Mouse (Mus musculus) layer of hippocampus, adult 9-10 months (tissue): Measurements from ENCODE around the gene Shisa8.
A peak's percentile ranks its signal among the peaks of the same experiment; 100 is the strongest.
"Not testable (repeated sequence)": the region's sequence is repeated elsewhere in the genome, so short reads cannot be mapped to it uniquely, and the experiment has no call there.

Experiments
- DNase-seq: peaks from one replicate; pipeline ENCODE4 v3.0.0; 2022; ENCODE audit warnings: low spot score

Gene Shisa8

DNA sequence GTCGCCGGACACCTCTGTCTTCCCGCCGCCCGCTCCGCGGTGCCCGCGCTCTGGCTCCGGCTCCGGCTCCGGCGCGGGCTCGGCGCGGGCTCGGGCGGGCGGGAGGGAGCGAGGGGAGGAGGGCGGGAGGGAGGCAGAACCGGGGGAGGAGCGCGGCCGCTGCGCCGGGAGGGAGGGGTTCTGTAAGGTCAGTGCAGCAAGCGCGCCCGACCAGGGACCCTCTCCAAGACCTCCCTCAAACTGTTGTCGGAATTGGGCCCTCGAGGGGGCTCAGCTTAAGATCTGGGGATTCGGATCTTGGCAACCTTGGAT is at the start of gene Shisa8:
Gene Shisa8, minus strand, starts transcription at position 64 of the 312 bp plus-strand sequence.
- no peak for DNase-seq

DNA sequence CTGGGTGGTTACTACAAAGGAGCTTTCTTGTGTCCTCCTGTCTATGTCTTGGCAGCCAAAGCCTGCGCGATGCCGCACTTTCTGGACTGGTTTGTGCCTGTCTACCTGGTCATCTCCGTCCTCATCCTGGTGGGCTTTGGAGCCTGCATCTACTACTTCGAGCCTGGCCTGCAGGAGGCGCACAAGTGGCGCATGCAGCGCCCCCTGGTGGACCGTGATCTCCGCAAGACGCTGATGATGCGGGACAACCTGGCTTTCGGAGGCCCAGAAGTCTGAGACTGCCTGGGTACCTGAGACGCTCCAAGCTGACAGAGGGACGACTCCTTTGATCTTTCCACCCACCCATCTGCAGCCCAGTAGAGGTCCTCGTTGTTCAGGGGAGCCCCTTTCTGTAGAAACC is 46.9 kb upstream of the Shisa8 start:
- no peak for DNase-seq

DNA sequence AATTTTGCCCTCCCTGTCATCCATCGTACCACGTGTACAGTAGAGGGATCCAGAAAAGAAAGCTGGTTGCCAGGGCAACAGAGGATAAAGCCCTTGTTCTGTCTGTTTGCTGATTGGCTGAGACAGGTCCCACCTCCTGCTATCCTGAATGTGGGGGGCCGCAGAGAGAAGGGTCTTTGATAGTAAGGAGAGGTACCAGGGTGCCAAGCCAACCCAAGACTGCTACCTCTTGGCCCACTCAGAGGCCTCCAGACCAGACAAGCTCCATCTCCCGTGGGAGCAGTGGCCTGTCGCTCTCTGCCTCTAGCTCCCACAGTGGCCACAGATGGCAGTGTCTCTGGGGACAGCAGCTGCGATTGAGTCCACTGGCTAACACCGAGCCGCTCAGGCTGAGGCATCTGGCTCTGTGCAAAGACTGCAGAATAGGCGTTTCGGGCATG is 43.3 kb upstream of the Shisa8 start:
- DNase-seq = peak; percentile 86

DNA sequence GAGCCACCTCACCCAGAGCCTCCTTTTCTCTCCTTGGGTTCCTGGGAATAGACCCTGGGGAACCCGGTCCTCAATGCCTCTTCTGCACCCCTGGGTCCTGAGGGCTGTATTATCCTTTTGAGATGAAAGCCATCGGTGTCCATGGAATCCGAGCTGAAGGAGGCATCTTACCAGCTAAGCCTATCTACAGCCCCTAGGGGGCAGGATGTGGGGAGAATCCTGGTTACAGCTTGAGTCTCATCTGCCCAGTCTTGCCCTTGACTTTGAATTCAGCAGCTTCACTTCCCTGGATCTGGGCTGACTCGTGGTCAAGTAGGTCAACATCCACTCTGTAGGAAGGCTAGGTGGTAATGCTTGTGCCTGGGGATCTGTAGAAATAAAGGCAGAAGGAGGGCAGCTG is 42.6 kb upstream of the Shisa8 start:
- no peak for DNase-seq

DNA sequence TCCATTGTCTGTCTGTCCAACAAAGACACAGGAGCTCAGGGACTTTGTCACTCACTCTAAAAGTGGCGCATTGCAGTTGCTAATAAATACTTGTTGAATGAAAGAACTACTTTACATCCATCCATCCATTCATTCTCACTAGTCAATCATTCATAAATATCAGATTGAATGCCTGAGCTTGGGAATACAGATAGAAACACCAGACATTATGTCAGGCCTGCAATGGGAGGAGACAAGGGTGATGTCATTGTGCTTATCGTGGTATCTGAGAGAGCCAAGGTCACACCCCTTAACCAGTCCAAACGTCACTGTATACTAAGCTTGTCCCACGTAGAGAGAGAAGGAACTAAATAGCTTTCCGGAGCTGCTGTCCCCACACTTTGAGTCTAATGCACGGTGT is 39.5 kb upstream of the Shisa8 start, which contains the start of gene 1500009C09Rik:
Gene 1500009C09Rik, plus strand, starts transcription at position 301 of the 400 bp plus-strand sequence.
- DNase-seq = no peak

DNA sequence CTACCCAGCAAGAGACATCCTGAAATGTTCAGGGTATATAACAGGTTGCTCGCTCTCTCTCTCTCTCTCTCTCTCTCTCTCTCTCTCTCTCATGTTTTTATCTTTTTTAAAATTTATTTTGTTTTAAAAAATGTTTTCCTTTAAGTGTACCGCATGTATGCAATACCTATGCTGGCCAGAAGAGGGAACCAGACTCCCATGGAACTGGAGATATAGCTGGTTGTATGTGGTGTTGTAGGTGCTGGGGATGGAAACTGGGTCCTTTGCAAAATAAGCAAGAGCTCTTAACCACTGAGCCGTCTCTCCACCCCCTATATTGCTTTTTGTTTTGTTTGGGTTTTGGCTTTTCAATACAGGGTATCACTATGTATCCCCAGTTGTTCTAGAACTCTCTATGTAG is 39.0 kb upstream of the Shisa8 start:
- no peak for DNase-seq

DNA sequence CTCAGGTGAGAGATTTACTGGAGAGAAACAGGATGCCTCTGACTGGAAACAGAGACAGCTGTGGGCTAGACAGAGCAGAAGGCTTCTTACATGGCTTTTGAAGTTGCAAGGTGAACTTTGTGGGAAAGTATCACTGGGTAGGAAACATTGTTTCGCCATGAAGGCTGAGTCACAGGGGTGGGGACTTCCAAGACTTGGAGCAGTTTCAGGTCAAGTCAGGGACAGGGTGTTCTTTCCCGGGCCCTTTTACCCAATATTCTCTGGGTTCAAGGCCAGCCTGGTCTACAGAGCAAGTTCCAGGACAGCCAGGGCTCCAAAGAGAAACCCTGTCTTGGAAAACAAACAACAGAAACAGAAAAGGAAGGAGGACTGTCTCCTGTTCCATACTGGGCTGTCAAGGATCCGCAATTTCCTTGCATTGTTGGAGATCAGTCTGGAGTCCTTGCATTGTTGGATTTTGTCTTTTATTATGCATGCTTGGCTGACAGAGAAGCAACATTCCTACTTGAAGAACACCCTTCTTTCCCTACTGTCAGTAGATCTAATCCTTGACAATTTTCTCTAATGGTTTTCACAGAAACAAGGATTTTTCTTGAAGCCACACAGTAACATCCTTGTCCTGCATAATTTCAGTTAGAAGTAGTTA is 34.6 kb upstream of the Shisa8 start:
- no peak for DNase-seq

DNA sequence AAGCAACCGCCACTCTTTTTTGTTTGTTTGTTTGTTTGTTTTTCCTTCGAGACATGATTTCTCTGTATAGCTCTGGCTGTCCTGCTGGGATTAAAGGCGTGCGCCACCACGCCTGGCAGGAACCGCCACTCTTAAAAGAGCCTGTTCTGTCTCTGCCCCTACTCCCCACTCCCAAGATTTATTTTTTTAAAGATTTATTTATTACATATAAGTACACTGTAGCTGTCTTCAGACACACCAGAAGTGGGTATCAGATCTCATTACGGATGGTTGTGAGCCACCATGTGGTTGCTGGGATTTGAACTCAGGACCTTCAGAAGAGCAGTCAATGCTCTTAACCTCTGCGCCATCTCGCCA is 32.2 kb upstream of the Shisa8 start:
- not testable (repeated sequence) for DNase-seq

DNA sequence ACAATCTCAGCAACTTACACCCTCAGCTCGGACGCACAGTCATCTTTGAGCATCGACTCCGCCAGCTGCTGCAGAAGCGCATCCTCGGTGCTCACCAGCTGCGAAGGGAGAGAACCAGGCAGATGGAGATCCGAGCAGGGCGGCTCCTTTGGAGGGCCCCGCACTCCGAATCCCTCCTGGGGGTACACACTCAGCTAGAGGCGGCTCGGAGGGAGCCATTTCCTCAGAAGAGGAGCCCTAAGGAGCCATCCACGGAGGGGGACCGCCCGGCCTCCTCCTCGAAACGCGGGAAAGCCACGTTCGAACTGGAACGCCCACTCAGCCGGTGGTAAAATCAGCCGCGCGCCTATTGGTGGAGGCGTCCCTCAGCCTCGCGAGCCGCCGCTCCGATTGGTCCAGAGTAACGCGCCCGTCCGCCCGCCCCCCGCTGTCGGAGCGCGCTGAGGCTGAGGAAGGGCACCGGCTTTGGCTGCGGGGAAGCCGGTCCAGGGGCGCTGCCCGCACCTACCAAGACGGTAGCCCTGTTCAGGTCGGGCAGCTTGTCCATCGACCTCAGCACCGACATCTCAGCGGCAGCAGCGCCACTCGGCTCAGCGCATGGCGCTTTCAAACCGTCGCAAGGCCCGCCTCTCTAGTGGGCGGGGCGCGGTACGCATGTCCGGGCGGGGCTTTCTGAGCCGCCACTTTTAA is 31.6 kb upstream of the Shisa8 start, which contains the start of gene Cenpm:
Gene Cenpm, minus strand, starts transcription at position 634 of the 690 bp plus-strand sequence.
- DNase-seq = peak; percentile 83

DNA sequence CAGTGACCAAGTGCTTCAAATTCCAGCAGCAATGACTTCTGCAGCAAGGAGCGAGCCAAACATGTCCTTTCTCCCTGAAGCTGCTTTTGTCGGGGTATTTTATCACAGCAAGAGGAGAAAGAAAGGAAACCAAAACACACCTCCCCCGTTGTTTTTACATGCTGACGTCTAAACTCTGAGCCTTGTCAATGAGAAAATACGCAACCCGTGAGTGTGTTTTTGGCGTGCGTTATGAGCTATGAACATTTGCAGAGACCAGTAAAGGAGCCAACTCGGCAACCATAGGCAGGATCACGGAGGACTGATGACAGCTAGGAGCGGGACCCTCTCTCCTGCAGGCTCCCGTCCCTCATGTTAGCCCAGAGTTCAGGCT is 31.1 kb upstream of the Shisa8 start:
- no peak for DNase-seq

DNA sequence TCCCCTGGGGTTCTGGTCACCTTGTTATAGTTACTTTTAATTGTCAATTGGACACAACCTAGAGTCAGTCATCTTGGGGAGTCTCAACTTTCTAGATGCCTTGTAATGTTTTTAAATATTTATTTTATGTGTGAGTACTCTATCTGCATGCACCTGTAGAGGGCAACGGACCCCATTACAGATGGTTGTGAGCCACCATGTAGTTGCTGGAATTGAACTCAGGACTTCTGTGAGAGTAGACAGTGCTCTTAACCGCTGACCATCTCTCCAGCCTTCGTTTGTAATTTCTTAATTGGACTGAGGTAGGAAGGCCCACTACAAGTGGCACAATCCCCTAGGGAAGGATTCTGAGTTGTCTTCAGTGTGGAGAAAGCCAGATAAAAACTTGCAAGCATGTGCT is 30.7 kb upstream of the Shisa8 start:
- no peak for DNase-seq

DNA sequence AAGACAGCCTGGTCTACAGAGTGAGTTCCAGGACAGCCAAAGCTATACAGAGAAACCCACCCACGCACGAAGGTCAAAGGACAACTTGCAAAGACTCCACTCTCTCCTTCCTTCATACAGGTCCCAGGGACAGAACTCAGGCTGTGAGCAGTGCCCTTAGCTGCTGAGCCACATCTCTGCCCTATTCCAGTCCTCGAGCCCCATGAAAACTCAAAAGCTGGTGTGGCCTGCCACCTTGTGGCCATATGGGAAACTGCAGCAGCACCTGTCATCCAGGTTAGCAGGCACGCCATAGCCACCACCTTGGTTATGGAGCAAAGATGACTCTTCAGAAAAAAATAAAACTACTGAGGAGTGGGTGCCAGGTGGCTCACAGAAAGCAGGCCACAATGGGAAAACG is 23.9 kb upstream of the Shisa8 start:
- peak; percentile 69 for DNase-seq

DNA sequence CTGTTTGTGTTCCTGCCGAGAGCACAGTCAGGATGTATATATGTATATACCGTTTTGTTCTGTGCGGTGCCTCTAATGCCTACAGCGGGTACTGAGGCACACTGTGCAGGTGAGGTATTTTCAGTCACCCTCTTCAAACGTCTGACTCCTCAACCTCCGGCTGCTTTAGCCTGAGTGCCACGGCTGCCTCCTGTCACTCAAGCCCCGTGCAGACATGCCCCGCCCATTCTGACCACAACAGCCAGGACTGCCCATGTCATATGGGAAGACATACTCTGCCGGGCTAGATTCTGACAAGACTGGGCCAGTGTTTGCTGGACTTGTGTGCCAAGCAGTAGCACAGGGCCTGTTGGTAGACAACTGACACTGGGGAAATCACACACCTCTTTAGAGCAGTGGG is 23.0 kb upstream of the Shisa8 start:
- DNase-seq = no peak

DNA sequence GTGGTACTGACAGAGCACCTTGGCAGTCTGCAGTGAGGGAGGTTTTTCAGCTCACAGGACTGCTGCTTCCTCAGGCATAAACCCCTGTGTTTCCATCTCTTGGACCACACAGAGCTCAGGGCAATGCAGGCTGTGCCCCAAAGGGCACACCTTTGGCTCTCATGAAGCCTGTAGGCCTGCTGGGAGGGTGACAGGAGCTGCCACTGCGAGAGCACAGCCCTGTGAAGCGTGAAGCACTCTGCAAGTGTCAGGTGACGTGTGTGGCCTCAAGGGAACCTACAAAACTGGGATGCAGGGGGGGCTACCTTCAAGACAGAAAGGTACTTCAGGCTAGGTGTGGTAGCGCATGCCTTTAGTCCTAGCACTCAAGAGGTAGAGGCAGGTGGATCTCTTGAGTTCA is 20.0 kb upstream of the Shisa8 start:
- DNase-seq = no peak

DNA sequence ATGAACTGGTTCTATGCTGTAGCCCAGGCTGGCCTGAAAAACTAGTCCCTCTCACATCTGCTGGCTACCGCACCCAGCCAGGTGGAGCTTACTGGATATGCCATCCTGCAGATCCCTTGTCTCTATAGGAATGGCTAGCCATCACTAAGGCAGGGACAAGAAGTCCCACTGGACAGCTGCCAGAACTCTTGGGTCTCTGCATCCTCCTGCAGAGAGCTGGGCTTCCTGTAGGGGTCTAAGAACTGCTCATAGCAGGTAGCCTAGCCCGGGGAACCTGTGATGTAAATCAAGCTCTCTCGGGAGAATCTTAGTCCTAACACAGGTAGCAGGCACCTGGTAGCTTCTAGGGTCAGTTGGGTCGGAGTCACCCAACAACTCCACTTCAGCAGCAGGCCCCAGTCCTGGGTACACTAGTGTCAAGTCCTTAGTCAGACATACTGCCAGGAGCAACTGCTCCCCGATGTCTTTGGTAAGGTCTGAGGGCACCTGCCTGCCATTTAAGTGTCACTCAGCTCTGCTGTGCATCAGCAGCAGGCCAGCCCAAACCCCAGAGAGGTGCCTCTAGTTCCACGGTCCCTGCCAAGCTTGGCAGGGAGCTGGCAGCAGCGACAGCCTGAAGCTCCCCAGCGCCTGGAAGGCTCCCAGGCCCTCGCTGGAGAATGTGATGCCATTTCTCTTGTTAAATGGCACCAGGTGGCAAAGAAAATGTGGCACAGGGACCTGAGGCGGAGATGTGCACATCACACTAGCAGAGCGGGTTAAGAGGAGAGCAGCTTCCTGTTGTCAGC is 19.2 kb upstream of the Shisa8 start:
- no peak for DNase-seq

DNA sequence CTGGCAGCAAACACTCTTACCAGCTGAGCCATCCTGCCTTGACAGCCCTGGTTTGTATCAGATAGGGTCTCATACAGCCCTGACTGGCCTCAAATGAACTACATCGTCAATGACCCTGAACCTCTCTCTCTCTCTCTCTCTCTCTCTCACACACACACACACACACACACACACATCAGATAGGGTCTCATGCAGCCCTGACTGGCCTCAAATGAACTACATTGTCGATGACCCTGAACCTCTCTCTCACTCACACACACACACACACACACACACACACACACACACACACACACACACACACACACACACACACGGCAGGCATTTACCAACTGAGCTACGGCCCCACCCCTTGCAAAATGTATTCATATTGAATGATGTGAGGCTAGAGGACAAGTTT is 18.5 kb upstream of the Shisa8 start:
- no peak for DNase-seq

DNA sequence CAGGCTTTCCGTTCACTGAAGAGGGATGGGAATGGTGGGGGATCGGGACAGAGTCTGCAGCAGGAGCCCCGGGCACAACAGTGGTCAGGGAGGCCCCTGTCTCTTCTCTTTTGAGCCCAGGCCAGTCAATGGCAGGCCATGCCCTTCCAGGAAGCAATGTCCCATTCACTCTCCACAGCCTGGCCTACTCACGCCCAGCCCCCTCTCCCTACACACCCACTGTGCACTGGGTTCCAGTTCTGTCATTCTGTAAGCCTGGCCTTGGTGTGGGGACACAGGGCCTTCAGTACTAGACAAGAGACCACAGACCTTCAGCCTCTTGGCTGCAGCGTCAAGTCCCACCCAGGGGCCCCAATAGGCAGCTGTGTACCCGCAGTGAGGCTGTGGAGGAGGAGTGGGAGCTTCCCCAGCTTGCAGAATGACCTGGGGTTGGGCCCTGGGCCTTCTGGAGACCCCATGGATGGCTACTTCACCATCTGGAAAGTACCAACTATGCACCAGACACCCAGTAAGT is 17.5 kb upstream of the Shisa8 start:
- no peak for DNase-seq

DNA sequence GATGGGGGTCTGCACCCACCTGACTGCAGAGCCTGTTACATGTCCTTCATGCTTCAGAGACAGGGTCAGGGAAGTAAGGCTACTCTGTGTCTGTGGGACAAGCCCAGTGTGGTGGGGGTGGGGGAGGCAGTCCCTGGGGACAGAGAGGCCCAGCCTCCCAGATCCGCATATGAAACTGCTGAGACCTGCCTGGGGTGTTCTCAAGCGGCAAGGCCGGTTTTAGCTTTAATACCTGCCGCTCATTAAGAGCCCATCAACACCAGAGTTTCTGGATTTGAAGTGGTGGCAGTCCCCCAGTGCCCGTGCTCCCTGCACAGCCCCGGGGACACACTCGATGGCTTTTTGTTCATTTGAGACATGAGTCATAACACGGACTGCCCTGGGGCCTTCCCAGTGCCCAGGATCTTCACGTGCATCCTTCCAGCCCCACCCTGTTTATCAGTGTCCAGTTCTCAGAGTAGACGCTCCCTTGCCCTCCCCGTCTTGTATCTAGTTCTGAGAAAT is 17.0 kb upstream of the Shisa8 start:
- DNase-seq = no peak

DNA sequence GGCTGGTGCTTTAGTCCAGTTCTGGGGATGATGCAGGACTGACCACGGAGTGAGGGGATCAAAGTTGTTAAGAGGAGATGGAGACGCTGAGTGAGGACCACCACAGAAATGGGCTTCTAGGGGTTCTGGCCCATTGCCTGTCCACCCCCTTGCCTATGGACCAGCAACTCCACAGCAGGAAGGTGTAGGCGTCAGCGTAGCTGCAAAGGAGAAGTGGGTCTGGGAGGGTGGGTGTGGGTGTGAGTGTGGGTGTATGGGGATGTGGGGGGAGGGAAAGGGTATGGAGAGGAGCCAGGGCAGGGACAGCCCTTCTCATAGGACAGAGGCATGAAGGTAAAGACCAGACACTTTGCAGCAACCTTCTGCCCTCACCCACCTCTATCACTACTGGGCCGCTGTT is 13.2 kb upstream of the Shisa8 start:
- DNase-seq = no peak

DNA sequence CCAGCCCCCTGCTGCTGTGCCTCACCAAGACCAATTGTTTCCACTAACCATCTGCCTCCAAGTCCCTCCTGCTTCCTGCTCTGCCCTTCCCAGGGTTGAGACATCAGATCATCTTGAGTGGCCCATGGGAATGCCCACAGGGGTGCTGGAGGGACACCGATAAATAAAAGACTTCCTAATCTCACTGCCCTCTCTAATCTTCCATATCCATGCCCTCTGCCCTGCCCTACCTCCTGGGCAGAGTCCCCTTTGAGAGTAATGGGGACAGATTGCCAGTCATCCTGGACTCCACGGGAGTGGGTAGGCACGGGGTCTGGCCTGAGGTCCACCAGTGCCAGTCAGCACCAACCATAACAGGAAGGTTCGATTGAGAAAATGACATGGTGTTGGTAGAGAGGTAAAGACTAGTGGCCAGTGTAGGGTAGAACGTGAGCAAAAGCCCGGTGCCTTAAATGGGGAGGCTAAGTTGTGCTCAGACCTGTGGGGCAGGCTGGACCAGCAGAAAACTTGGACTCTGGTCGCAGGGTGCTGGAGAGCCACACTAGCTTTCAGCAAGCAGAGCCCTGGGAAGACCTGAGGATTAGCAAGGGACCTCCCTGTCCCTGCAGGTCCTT is 12.1 kb upstream of the Shisa8 start:
- no peak for DNase-seq

DNA sequence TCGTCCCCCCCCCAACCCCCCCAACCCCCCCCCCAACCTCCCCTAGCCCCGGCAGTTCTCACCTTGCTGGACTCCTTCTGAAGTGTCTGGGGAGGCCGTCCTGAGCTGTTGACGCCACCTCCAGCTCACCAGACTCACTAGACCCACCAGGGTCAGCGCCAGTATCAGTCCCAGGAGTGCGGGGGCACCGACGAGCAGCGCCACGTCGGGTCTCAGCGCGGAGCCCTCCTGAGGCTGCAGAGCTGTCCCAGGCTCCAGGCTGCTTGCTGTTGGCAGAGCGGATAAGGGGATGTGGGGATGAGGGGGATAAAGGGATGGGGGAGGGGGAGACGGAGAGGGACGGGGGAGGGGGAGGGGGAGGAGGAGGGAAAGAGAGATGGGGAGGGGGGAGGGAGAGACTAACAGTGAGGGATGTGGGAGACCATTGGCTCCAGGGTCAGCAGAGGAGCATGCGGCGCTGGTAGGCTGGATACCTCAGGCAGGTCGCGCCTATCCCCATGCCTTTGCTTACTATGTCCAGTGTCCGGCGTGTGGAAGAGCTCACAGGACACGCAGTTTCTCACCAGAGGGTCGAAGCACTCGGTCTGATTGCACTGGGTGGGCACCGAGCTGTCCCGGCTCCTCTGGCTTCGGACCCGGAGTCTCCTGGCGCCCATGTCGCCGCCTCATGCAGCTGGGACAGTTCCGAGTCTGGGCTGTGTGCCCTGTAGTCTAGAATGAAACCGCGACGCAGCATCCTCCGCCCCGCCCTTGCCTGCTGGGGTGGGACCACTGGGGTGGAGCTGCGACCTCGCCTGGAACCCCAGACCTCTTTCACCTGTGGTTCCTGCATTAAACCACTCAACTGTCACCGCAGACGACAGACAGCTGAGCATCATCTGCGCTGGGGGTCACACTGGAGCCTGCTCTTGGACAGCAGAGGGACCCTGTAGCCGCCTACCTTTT is 11.3 kb upstream of the Shisa8 start, which contains the start of gene Tnfrsf13c:
Gene Tnfrsf13c, minus strand, starts transcription at position 713 of the 945 bp plus-strand sequence.
- no peak for DNase-seq
